Mouse (Mus musculus) spleen, postnatal 10 days (tissue): Measurements from ENCODE around the gene Zkscan17.
A peak's percentile ranks its signal among the peaks of the same experiment; 100 is the strongest.

ENCODE experiments used
- DNase-seq, 2 experiments: peaks; one replicate each; pipeline ENCODE4 v3.0.0; 2021 to 2022; ENCODE audit warnings: low spot score in 2 of 2

Gene Zkscan17

DNA sequence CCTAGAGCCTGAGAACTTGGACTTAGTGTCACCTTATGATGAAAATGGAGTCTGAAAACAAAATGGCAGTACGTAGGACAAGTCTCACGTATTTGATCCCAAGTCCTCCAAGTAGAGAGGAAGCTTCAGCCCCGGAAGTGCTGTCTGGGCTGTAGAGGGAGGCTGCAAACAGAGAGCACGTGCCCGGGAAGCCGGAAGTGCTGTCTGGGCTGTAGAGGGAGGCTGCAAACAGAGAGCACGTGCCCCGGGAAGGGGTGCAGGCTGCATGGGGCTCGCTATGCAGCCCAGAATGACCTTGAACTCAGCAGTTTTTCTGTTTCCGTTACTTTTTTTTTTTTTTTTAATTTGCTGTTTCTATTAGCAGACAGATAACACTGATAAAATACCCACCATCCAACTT lies 8.3 kb downstream of the Zkscan17 start:
- no peak for DNase-seq

DNA sequence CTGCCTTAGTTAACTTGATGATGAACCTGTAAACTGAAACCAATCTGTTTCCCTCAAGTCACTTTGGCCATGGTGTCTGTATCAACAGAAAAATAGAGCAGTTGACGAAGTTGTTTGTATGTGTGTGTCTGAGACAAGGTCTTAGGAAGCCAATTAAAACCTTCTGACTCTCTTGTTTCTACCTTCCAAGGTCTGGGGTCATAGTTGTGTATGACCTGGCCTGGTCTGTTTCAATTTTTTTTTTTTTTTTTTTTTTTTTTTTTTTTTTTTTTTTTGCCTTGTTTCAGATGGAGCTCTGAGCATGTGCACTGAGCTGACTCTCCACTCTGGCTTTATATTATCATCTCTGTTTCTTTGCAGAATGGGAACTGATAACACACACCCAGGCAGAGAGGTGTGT lies 9.1 kb downstream of the Zkscan17 start:
- no peak for DNase-seq

DNA sequence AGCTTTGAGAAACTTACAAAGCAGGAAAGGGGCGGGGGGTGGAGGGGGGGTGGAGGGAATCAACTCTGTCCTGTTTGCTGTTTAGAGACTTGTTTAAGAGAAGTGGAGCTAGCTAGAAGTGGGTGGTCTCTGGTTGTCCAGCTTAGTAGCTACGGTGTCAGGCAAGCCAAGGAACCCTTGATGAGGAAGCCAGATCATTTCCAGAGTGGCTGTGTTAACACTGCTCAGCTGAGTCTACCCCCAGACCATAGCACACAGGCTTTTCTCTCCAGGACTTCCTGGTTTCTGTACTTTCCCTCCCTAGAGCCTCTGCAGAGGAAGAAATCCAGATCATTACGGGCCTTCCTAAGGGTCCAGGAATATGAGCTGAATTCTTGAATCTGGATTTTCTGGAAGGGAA lies 11.8 kb downstream of the Zkscan17 start:
- DNase-seq: no peak

DNA sequence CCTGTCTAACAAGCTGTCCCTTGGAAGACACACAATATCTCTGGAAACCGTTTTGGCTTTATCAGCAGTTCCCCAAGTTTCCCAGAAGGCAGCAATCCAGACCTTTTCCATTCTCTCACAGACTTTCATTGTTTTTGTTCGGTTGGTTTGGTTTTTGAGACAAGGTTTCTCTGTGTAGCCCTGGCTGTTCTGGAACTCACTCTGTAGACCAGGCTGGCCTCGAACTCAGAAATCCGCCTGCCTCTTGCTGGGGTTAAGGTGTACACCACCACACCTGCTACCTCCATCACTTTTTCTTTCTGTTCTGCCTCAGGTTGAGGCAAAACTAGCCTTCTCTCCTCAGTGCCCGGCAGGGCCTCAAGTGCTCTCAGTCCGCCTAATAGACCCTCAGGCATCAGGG lies 12.2 kb downstream of the Zkscan17 start:
- DNase-seq: no peak

DNA sequence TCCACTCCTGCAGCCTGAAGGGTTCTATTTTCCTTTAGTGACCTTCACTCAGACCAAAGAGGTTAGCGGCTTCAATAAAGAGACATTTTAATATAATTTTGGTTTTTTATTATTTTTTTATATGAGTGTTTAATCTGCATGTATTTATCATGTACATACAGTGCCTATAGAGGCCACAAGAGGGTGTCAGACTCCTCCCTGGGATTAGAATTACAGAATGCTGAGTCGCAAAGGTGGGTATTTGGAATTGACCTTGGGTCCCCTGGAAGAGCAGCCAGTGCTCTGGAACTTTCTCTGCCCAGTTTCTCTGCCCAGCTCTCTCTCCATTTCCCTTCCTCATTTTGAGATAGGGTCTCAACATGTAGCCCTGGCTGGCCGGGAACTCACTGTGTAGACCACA lies 13.0 kb downstream of the Zkscan17 start:
- no peak for DNase-seq

DNA sequence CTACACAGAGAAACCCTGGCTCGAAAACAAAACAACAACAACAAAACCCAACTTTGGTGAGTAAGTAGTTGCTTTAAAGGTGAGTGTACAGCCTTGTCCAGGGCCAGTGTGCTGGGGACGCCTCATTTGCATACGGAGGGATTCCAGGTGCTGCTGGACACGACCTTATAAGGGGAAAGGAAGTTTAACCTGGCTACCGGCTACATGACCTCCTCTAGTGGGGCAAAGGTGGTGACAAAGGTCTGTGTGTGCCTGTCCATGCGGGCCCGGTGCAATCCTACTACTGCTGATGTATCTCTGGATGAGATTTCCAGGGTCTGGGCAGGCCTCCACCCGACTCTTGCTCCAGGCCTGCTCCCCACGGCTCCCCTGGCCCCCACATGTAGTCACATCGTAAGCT lies 13.8 kb downstream of the Zkscan17 start:
- DNase-seq: no peak

DNA sequence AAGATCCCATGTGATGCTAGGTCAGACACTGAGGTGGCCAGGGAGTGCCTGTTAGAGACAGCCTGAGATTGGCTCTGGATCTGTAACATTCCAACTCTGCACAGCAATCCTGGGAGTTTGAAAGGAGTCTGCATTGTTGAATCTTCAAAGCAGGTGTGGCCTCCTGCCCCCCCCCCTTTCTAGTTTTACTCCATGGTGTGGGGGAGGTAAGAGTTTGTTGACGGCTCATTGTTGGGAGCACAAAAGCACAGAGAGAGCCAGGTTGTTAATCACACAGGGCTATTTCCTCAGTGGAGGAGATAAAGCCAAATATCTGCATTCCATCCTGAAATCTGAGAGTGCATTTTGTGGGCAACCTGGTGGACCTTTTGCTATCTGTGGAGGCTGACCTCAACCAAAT lies 15.0 kb downstream of the Zkscan17 start:
- DNase-seq: no peak

DNA sequence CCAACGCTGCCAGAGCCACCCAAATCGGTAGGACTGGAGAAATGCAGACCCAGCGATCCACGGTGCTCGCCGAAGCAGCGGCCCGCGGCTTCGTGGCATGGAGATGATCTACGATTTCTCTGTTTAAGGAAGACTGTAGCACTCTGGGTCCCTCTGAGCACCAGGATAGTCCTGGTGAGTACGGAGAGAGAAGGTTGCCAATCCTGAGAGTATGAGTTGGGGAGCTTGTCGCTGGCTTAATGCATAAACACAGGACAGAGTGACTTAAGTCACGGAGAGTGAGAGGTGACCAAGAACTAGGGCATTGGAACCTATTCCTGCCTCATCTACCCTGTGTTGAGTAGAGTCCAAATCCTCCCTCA lies 19.9 kb downstream of the Zkscan17 start:
- no peak for DNase-seq

DNA sequence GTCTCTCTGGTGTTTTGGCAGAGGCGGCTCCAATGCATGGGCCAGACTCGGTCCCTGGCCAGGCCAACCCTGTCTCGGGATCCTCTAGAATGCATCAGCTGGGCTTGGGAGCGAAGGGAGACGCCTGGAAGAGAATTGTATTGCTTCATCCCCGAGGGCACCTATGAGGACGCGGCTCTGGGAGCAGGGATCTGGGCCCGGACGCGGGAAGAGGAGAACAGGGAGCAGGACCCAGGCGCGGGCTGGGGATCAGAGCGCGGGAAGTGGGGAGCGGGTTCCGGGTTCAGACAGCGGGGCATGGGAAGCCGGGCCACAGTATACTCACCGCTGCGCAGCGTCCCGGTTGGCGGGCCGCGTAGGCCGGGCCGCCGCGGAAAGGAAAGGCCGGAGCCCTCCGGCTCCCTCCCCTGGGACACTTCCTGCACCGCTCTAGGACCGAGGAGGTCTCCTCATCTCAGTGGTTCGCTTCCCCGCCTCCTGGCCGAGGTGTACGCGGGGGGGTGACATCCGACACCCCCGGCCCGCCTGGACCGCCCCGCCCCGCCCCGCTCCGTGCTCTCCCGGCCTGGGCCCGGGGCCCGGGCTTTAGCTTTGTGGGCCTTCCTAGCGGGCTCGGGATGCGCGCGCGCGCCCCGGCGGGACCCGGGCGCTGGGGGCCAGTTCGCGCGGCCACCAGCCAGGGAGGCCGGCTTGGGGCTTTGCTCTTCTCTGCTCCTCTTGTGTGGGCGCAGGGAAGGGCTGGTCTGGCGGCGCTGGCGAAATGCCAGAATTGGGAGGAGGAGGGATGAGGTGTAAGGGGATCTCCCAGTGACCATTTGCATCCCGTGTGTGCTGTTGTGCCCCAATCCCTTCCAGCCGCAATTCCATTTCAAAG lies 20.5 kb downstream of the Zkscan17 start:
- DNase-seq: peak; percentile 43 to 68

DNA sequence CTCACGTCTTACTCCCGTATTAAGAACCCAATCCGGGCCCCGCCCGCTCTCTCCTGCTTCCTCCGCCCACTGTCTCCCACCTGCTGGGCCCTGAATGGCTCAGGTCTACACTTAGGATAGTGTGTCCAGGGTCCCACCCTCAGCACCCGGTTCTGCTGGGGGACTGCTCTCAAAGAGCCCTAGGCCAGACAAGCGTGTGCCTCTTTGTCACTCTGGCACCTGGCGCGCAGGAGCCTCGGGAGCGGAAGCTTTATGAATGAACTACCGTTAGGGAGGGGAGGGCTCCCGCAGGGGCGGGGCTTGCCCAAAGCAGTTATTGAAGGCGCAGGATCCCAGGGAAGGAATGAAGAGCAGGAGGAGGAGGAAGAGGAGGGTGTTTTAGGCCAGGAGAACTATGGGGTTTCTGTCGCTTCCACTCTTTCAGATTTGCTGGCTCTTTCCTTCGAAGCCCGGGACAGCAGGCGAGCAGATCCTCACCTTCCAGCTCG lies 21.2 kb downstream of the Zkscan17 start:
- DNase-seq: peak; percentile 43 to 68

DNA sequence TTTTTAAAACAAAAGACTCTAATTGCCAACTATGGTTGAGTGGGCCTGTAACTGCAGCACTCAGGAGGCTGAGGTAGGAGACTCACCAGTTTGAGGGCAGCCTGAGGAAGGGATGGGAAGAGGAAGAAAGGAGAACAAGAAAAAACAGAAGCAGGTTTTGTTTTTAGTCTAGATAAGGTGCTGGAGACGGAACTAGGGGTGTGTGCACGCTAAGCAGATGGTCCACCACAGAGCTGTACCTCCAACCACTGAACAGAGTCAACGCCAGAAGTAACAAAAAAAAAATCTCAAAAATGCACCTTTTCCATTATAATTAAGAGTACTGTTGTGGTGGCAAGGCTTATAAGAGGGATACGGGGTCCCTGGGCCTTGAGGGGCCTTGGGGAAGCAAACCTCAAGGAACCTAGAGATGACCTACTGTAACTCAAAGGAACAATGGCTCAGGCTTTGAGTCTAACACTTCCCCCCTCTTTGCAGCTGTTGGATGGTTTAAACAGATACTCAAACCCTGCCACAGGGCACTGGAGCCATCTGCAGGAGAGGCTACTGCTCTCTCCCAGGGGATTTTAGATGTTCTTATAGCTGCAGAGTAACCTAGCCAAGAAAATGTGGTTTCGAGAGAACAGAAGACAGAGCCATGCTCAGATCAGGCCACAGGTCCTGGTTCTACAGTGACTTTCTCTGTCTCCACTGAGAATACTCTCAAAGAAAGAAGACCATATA lies 24.4 kb downstream of the Zkscan17 start:
- DNase-seq: no peak

DNA sequence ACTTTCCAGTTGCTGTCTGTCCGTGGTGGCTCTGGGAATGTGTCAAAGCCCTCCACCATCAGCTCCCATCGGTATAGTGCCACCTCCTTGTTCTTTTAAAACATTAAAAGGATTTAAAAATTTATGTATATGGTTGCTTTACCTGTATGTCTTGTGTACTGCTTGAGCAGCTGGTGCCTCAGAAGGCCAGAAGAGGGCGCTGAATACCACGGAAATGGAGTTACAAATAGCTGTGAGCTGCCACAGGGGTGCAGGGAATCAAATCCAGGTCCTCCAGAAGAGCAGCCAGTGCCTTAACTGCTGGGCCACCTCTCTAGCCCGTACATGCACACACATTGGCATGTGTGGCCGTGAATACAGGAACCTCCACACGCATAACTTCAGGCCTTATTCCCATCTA lies 28.8 kb downstream of the Zkscan17 start:
- no peak for DNase-seq

DNA sequence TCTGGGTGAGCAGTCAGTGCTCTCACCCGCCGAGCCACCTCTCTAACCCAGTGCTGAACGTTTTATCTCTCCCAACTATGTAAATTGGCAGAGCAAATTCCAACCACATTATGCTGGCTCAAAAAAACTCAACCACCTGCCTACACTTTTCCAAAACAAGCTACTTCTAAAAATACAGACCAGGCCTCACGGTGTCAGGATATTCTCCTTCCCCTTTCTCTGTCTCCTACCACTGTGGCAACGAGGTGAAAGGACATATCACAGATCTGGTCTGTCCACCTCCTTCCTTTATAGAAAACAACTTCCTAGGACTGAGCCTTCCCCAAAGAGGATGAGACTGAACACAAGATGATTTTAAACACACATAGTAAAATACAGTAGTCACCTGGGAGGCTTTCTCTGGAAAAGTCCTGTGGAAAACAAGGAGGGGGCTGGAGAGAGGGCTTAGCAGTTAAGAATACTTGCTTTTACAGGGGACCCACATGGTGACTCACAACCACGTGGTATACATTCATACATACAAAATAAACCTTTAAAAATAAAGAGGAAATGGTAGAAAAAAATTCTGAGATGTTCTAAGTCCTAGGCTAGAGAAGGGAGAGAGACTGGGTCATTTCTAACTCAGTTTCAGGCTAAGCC lies 29.8 kb downstream of the Zkscan17 start:
- DNase-seq: no peak

DNA sequence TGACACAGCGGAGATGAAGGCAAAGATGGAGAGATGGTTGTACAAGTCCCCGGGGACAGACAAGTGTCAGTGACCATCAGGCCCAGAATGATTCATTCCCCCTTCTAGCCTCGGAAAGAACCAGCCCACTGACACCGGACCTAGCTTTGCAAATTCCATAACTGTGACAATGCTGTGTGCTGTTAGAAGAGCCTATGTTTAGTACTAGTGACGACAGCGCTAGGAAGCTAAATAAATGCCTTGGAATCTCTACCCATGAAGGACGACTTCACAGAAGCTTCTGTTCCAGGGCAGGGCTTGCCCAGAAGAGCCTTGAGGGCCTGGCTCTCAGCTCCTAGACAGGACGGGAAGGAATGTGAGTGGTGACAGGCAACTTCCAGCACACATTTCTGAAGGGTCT lies 40.3 kb downstream of the Zkscan17 start:
- DNase-seq: no peak

DNA sequence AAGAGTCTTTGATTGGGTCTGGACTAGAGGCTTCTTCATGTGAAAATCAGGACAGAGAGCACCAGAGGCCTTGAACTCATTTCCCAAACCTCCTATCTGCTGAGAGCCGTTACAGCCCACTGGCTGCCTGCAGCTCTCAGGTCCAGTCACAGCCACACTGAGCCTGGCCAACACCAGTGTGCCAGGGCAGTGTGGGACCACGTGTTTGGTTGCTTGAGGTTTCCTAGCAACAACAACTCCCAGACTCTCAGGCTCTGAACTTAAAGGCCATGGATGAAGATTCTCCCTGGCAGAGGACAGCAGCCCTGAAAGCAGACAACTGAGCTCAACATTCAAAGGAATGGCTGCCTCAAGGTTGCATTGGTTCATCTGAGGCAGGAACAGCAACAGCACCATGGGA lies 40.9 kb downstream of the Zkscan17 start:
- DNase-seq: no peak

DNA sequence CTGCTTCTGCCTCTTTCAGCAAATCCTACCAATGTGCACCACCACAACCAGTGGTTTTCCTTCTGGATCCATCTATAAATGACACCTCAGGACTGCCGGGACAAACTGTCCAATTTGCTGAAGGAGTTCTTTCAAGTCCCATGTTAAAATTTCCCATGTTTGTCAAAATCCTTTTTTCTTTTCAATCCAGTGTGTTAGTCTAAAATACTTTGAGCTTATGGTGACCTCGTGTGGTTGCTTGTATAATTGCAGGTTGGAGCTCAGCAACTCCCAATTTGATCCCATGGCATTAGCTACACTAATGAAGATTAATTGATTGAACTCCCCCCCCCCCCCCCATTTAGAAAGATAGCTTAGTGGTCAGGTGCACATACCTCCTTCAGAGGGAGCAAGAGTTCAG lies 43.3 kb downstream of the Zkscan17 start:
- DNase-seq: peak in 1 of 2 experiments; percentile 50

DNA sequence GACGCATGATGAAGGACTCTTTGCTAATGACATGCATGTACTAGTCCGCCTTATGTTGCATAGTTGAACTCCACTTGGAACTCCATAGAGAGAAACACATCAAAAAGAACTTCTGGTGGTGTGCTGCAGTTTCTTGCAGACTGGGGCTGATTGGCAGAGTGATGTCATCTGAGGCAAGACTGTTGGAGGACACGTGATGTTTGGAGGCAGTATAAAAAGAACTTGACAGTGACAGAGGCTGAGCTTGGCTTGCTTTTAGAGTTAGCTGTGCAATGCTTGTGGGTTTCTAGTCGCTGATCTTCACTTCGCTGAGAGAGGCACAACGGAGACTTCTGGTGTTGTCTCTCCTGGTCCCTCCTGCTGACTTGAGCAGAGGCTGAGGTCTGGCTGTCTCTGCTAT lies 49.3 kb downstream of the Zkscan17 start:
- DNase-seq: no peak

DNA sequence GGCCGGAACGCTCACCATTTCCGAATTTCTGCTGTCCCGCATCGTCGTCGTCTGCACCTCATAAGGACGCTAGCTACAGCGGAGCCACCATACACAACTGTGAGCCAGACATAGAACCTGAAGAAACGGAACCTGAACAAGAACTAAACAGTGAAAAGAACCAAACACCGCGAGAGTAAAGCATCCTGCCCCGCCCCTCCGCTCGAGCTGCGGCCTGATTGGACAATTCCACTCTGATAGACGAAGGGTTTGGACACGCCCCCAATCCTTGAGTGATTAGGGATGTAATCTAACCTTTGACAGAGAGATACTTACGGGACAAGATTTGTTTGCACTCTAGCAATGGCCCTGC lies 54.2 kb downstream of the Zkscan17 start, which contains the start of gene Zfp867:
Gene Zfp867, minus strand, starts transcription at position 149 of the 352 bp plus-strand sequence.
- DNase-seq: peak; percentile 60 to 88

DNA sequence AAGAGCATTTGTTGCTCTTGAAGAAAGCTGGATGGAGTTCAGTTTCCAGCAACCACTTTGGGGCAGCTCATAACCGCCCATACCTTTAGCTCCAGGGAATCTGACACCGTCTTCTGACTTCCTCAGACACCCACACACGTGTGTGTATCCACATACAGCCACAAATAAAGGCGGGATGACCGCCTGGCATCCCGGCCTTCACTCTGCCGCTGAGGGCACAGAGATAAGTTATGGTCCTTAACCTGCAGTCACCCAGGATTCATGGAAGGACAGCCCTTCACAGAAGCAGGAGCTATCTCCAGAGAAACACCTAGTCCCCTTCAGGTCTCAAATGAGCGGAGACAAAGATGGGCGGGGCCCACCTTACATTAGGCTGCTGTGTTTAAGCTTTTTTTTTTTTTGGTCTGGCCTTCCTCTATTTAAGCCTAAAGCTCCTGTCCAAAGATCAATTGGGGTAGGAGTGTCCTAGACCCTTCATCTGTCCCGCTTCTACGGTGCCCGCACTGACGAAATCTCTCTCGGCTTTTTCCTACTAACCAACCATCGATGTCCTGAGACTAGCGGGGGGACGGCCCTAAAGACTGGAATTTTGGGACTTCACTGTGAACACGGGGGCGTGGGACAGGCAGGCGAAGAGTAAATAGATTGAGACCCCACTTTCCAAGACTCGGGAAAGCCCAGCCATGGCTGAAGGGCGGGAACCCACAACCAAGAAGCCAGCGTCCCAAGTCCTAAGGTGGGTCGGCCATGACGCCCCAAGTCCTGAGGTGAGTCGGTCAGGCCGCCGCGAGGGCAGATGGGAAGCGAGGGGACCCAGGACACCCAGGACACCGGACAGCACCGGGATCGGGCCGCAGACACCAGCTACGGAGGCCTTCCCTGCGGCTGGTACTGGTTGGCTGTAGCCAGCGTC lies 54.9 kb downstream of the Zkscan17 start:
- DNase-seq: peak in 1 of 2 experiments; percentile 18

DNA sequence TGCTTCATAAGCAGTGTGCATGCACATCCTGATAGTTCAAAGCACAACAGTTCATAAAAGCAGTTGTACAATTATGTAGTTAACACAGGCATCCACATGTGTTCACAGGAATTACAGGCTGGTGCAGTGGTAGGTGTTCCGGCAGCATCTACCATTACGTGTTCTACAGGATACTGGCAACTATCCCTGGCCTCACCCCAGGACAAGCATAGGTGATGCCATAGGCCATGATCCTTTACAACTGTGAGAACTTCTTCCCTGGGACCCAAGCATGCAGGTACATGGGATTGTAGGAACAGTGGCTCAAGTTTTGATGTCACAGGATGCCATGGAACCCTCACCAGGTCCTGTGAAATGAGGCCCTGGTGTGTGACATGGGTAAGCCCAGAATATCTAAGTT lies 66.1 kb downstream of the Zkscan17 start:
- DNase-seq: peak in 1 of 2 experiments; percentile 3

DNA sequence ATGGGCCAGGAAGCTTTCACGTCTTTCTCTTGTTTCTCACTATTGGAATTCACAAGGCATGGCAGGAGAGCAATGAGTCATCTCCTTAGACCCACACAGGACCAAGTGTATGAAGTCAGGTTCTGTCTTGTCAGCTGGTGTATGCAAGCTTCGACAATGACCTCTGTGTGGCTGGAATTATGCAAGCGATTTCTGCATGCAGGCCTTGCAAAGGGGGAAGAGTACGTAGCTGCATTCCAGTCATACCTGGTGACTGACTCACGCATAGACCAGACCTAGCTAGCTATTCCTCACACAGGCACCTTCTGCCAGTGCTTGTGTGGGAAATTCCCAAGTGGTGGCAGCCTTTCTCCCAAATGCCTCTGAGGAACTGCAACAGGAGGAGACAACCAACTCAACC lies 67.6 kb downstream of the Zkscan17 start:
- no peak for DNase-seq

DNA sequence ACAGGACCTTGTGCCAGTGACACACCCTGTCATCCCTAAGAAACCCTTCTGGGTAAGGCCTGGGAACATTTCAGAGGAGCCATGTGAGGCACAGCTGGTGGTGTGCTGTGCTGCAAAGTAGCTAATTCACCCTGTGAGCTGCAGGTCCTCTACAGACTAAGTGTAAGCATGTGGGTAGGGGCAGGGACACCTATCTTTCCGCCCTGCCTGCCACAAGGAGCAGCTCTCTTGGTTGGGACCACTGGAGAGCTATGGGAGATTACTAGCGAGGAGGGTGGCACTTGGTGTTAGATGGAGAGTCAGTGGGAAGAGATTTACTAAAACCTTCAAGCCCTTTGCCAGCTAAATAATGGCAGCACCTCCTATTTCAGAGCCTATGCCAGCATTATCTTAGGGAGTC lies 69.7 kb downstream of the Zkscan17 start:
- DNase-seq: no peak
